Mouse (Mus musculus) left cerebral cortex, postnatal 14 days (tissue): Measurements from ENCODE around the gene Fzd10. TPM values are rescaled to one million over a fixed set of nuclear protein-coding genes. Genes with fewer than 3 reads are reported as not detected.

ENCODE experiments used
- DNase-seq, 2 experiments: peaks; one replicate each; pipeline ENCODE4 v3.0.0; 2021 to 2022; ENCODE audit warnings: low spot score in 2 of 2, mixed read lengths in 1 of 2
- intact Hi-C: fragments of 180-260 bp; cut with DNase I; formaldehyde crosslinking; loops from one replicate; pipeline ENCODE4 v1.15.1; 2025
- long read RNA-seq, 2 experiments: library from polyadenylated mRNA; stranded (forward); transcript quantifications; one replicate each; pipeline ENCODE4 v2.0.0; 2021
- total RNA-seq, 2 experiments: library from RNA; stranded (reverse); gene quantifications; 2 replicates each; pipeline ENCODE4 v1.2.3; 2021

The Fzd10 gene
- 1 to 10 TPM; 6.3 to 9.5 TPM for total RNA-seq
- long read RNA-seq, experiment 1, partial matches to known transcripts, result 0 of 3 reads
- long read RNA-seq, experiment 1, other reads (novel, unspliced or antisense), result 0 of 3 reads
- long read RNA-seq, experiment 2, partial matches to known transcripts, result 0 of 2 reads
- long read RNA-seq, experiment 2, other reads (novel, unspliced or antisense), result 0 of 2 reads

DNA sequence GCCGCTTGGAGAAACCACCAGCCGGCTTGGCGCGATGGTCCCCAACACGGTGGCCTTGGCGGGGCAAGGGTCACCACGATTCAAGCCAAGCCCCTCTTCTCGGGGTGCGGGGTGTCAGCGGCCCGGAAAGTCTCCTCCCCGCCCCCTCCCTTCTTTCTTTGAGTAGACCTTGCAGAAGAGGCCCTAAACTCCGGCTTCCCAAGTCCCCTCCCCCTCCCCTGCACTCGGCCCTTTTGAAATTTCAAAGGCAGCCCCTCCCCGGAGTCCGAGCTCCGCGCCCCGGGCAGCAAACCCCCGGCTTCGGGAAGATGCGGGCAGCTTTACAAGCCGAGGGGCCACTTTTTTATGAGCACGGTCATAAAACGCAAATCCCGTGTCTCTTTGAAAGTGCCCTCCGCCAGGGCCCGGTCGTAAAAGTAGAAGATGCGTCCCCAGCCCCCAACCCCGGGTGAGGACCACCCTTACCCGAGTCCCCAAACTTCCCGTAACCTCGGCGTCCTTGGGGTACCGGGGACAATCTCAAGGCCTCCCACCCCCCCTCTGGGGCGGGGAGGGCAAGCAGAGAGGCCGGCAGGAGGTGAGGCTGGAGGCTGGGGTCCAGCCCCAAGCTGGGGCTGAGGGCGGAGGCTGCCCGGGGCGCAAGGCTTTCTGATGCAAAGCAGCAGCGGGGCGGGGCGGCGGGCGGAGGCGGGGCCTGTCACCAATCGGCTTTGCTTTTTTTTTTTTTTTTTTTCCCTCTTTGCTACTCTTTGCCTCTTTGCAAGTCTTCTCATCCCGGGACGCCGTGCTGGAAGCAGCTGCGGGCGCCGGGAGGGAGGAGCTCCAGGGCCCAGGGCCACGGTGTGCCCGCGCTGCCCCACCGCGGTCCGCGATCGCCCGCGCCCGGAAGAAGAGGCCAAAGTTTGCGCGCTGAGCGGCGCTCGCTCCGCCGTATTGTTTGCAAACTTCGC lies at the start of gene Fzd10:
Gene Fzd10, plus strand, starts transcription at position 773 of the 950 bp plus-strand sequence.
- DNase-seq, result peak in 1 of 2 experiments; percentile 46
- intact Hi-C loops, result no loop called here

DNA sequence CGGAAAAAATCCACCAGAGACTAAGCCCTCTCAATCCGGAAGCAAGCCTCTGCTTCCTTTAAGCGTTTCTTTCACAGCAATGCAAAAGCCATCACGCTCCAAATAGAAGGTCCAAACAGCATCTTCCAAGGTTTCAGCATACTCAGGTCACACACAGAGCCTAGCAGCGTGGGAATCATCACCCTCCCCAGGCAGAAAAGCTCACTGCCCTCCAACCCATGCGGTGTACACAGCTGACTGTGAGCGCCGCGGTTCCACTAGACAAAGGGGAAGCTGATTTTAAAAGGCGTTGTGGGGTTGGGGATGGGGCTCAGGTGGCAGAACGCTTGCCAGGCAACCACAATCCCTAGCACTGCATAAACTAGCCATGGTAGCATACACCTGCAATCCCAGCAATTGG lies 49.2 kb upstream of the Fzd10 start:
- no peak for DNase-seq
- intact Hi-C loops, result no loop called here

DNA sequence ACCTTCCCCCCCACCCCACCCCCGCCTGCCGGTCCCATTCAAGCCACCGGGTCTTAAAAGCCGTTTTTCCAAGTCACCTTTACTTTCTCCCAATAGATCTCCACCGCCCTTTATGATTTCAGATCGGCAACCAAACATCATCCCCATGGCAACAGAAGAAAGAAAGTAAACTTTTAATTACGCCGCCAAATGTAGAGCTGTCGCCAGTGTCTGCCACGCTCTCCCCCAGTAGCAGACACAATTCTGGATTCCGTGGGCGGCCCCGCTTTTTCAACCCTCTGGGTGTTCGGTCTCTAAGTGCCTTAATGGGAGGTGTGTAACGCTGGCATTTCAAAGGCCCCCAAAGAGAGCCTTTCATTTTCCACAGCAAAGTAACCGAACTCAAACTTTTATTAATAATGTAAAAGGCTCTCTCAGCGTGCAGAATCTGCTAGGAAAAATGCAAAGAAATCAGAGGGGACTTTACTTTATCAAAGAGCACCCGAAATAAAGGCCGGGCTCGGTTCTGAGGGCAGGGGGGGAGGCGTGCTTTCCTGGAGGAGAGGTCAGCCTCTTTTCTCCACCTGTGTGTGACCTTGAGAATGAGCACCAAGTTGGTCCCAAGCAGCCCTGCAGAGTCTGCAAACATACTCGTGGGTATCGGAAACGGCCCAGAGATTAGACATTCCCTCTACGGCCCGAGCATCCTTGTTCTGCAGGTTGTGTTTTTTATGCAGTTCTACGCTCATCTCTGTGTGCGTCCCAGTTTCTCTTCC lies 48.3 kb upstream of the Fzd10 start:
- intact Hi-C loops, result no loop called here
- peak in 1 of 2 experiments; percentile 49 for DNase-seq

DNA sequence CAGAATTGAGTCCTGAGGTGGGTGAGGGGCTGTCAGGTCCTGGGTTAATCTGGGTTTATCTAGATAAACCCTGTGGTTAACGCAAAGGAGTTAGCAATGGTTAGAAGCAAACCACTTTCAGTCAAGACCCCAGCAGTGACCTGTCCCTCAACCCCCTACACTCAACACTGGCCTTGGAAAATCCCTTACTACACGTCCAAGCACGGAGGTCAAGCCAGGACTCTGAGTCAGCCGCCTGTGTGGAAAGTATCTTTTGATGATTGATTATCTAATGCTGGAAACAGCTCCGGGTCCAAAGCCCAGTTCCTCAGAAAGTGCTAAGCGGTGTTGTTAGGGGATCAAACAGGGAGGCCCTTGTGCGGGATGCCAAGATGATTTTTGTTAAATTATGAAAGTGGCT lies 42.5 kb upstream of the Fzd10 start:
- intact Hi-C loops, result no loop called here
- no peak for DNase-seq

DNA sequence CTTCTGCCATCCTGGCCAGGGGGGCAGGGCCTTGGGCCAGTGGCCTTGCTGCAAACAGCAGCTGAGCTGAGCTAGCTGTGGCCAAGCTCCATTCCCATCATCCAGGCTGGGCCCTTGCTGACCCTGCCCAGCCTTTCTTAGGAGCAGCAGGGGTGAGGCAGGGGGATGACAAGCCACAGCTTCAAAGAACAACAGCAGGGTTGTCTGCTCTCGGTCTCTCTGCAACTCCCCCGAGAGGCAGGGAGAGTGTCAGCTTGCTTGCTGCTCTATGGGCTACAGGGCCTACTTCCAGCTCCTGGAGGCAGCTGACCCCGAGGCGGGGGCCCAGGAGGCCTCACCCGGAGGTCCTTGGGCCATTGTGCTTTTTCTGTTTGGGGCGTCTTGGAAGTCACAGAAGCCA lies 33.3 kb upstream of the Fzd10 start:
- intact Hi-C loops, result no loop called here
- no peak for DNase-seq

DNA sequence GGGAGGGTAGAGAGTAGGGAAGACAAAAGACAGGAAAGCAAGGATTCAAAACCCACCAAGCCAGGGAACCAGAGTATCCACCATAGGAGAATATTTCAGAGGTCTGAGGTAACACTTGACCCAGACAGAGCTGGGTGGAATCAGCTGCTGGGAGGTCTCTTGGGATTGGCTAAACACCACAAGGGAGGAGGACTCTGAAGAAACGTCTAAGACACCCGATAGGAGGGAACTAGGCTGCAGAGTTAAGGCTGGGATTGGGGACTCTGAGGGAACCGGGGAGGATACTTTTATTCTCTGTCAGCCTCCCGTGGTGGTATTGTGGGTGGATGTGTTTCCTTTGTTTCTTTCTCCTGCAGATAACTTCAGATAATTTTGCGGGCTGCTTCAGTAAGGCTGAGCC lies 31.7 kb upstream of the Fzd10 start:
- intact Hi-C loops, result no loop called here
- DNase-seq, result no peak

DNA sequence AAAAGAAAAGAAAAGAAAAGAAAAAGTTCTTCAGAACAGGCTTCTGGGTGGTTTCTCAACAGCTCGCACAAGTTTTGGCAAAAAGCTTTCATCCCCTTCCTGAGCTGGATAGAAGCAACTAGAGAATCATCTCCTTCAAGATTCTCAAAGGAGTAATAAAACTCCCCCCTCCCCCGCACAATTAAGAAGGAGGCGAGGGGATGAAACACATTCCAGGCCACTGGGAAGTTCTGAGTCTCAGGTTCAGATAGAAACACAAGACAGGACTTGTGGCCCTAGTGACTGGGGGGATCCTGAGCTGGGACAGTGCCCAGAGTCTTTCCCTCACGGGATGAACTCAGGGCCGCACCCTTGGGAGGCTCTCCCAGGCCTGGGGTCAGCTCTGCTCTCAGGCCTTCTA lies 30.6 kb upstream of the Fzd10 start:
- intact Hi-C loops, result no loop called here
- no peak for DNase-seq

DNA sequence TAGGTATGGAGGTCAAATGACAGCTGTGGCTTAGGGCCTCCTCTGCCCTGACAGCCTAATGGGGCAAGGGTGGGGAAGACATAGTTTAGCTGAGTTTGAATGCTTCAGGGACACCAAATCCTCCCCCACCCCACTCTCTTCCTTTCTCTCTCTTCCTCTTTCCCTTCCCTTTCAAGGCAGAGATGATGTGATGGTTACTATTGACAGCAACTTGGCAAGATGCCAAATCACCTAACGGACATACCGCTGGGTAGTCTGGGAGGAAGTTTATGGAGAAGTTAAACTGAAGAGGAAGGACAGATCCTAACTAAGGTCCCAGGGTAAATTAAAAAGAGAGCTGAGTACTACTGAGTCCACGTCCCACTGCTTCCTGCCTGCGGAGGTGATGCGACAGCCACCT lies 29.8 kb upstream of the Fzd10 start:
- DNase-seq, result no peak
- intact Hi-C loops, result no loop called here

DNA sequence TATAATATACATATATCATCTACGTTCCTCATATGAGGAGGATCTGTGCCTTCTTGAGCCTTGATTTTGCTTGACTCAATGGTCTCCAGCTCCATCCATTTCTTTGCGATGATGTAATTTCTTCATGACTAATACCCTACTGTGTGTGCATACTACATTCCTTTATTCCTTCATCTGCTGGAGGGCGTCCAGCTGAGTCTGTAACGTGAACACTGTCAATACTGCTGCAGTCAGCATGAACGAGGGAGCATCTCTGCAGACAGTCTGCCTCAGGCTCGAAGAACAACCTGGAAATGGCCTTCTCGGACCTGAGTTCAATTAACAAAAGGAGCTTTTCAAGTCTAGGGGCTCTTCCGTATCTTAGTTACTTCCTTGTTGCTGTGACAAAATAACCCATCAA lies 28.9 kb upstream of the Fzd10 start:
- no peak for DNase-seq
- intact Hi-C loops, result no loop called here

DNA sequence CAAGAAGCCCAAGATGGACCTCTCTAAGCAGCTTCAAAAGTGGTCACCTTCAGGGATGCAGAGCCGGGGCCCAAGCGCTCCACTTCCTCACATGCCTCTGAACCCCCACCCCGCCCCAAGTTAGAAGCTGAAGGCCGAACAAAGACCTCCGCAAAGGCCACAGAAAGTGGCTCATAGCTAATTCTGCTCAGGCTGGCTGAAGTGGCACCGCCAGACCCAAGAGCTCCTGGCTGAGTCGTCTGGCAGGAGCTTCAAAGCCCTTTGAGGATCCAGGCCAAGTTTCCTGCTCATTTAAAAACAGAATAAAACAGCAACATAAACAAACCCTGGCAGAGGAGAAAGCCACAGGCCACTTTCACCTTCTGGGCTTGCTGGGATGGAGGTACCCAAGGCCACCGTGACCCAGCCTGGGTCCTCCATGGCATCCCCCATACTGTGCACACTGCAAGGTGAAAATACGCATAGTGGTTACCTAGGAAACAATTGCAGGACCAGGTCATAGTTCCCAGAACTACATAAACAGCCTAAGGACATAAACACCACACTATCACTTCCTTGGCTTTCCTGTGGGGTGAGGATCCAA lies 24.6 kb upstream of the Fzd10 start:
- peak; percentile 42 to 62 for DNase-seq

DNA sequence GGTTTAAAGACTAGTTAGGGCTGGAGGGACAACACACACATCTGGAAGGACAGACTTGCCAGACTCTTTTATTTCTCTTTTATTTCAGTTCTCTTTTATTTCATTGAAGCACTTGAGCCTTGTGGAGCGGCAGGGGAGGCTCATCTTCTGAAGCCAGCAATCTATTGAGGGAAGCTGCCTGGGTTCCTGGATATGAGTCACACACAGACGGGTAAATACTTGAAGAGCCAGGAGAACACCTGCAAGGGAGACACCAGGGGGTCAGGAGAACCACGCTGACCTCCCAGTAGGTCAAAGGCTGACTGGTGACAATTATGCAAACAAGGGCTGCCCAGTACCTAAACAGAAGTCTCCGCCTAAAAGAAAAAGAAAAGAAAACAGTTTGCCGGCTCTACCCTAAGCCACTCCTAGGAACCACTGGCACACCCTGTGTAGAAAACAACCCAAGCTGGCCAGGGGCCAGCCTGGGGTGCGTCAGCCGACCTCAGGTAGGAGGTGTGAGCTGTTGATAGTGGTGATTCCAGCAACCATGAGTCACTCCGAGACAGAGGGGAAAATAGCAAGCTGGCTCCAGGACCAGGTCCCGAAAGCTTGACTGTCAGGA lies 21.5 kb upstream of the Fzd10 start:
- intact Hi-C loops, result no loop called here

More for the DNA sequence above, 24.6 kb upstream of the Fzd10 start:
- intact Hi-C loops, result no loop called here

DNA sequence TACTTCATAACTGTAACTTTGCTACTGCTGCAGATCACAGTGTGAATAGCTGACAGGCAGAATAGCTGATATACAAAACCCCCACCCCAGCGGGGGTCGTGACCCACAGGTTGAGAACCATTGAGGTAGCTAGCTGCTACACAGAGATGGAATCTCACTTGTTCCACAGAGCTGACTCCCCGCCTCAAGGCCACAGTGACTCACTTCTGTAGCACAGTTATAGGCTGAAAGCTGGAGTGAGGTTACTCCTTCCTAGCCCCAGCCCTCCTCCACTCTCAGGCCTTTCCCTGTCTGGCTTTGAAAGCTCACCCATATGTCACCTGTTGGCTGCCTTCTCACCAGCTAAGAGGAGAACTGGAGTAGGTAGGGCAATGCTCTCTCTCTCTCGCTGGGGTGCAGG lies 19.7 kb upstream of the Fzd10 start:
- DNase-seq, result no peak
- intact Hi-C loops, result no loop called here

More for the DNA sequence above, 21.5 kb upstream of the Fzd10 start:
- no peak for DNase-seq

DNA sequence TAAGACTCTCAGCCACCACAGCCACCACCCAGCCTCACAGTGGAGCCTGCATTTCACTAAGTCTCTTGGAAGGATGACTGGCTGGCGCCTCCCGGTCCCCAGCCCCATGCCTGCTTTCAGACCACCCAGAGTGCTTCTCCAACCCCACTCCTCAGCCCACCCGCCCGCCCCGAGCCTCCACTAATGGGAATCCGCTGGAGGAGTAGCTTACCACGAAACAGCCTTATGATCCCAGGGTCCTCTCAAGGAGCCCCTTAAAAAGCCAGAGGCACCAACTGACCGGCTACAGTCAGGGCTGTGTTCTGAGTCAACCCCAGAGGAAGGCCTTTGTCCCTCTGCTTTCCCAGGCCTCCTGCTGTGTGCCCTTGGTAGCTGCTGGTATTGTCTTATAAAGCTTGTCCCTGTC lies 19.1 kb upstream of the Fzd10 start:
- DNase-seq, result no peak
- intact Hi-C loops, result no loop called here

DNA sequence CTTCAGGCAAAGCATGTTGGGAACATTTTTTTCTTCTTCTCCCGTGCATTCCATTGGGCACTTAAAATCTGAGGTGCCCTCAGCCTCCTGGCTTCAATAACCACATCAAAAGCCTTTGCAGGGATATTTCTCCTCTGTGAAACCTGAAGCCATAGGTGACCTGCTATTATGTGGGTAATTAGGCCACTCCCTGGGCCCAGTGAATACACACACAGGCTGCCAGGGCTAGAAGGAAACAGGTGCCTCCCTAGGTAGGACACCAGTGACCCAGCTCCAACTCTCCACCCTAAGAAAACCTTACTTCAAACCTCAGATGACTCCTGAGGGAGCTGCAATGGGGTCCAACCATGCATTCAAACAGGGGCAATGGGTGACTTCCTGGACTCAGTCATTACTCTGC lies 11.4 kb upstream of the Fzd10 start:
- no peak for DNase-seq
- intact Hi-C loops, result no loop called here

DNA sequence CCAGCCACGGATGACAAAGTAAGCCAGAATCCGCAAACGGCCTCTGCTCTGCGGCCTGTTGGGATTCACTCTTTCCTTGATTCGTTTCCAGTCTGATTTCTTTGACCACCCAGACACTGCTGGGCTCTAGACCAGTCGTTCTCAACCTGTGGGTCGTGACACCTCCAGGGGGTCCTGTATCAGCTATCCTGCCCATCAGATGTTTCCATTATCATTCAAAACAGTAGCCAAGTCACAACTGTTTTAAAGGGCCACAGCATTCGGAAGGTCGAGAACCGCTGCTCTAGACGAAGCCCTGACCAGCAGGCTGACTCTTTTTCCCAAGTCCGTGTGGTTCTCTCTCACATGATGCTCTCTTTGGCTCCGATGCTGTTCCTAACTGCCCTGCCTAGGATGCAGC lies 7.2 kb upstream of the Fzd10 start:
- intact Hi-C loops, result no loop called here
- no peak for DNase-seq

DNA sequence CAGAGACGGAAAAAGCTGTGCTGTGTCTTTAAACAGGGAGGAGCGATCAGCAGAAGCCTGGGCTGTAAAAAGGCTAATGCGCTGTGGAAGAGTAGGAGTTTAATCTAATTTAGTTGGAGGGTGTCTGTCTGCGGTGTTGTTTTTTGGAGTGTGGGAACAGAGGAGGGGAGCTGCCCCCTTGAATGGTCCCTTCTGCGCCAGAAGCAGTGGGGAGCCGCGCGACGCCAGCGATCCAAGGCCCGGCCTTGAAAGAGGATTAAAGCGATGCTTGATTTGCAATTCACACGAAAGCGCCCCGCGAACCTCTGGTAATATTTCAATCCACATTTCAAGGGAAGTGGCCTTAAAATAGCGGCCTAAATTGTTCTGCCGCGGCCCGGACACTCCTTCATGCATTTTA lies 3.8 kb upstream of the Fzd10 start:
- DNase-seq, result peak in 1 of 2 experiments; percentile 46
- intact Hi-C loops, result loop anchor here (5.0 kb wide), 1 partner anchor 75 kb away; no protein-coding TSS in a partner anchor

DNA sequence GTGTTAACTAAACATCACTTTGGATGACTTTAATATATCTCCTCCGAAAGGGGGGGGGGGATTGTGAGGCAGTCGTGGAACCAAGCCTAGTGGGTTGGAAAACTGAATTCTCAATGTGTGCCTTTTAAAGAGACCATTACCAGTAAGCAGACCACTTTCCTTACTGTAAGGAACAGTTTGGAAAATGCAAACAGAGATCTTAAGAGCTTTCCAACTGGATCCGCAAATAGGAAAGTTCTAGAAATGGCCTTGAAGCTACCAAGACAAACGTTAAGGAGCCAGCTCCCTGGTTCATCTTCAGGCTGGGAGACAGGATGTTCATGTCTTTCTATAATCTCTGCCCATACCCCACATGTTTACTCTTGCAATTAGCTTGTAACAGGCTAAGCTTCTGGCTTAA lies 3.3 kb upstream of the Fzd10 start:
- no peak for DNase-seq
- intact Hi-C loops, result loop anchor here (5.0 kb wide), 1 partner anchor 75 kb away; no protein-coding TSS in a partner anchor

DNA sequence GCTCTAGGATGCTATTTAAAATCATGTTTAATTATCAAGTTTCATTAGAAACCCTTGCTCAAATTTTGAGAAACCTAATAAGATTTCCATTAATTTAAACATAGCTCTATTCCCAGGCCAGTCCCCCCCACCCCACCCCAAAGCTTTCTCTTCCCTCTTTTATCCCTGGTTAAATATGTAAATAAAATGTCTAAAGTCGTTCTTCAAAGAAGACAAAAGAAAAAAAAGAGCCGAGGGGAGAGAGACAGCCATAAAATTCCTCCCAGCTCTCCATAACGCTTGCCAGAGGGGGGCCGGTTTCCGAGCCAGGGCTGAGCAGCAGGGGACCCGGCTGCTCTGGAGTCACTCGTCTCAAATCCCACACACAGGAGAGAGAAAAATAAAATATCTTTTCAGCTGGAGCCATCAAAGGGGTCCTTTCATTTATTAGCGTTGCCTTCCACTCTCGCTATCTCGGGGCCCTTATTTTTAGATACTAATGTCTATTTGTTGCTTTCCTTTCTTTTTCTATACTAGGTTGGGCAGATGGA lies 2.4 kb upstream of the Fzd10 start:
- intact Hi-C loops, result loop anchor here (5.0 kb wide), 1 partner anchor 76 kb away; no protein-coding TSS in a partner anchor
- DNase-seq, result no peak

DNA sequence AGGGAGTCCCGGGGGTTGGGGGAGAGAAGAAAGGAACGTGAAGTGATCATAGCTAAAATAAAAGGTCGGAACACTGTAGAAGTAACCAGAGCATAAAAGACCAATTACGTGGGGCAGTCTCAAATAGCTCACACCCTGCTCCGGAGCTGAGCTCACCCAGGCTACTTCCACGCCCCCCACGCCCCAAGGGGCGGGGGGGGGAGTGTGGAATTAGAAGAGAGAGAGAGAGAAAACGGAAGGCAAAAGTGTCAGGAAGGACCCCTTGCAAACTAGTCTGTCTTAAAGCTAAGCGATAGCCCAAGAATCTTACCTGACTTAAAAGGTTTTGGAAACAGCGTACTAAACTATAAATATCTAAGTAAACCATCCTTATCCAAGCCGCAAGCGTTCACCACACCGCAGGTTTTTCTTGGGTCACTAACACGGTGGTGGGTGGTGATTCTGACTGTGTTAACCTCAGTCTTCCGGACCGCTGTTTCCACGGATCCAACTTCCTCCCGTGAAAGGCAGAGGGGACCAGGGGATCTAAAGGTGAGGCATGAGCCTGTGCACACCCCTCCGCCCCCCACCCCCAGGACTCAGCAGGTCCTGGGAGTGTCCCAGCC lies 1.8 kb upstream of the Fzd10 start:
- DNase-seq, result no peak
- intact Hi-C loops, result loop anchor here (5.0 kb wide), 1 partner anchor 77 kb away; no protein-coding TSS in a partner anchor
